Mouse (Mus musculus) ovary, adult 18-20 months (tissue): ENCODE measurements at regions not wholly inside any gene's neighbourhood (a gene's known extent, or its start where the extent isn't known, plus 50 kb on each side); places are given as distances from the start of the nearest gene placed in this dataset.
A peak's percentile ranks its signal among the peaks of the same experiment; 100 is the strongest.

ENCODE experiments used
- DNase-seq: peaks from one replicate; pipeline ENCODE4 v3.0.0; 2022; ENCODE audit warnings: low spot score, mixed read lengths

DNA sequence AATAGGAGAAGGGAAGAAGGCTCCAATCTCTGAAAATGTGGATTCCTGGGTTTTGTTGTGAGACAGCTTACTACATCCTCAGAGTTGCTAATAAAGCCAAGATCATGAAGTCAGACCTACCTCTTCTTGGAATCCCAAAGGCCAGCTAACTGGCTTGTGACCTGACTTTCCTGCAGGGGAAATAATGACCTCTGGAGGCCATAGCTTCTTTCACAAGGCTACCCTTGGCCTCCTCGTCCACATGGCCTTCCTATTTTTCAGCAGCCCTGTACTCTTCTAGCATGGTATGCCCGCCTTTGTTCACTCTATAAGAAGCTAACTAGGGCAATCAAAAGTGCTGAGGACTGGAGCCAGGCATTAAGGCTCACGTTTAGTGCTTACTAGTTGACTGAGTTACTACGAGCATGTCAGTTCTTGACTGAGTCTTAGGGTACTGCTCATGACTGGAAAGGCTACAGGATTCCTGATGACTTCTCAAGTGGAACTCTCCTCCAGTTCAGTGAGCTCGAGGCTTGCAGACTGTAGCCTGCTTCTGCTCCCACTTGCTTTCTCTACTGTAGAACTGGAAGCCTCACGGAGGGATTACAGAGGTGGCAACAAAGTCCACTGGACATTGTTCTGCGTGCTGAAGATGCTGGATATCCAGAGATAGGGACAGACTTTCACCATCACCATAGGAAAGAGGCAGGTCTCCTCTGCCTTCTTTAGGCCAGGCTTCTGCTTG, 230.8 kb upstream of the Map3k1 start:
- DNase-seq: no peak

DNA sequence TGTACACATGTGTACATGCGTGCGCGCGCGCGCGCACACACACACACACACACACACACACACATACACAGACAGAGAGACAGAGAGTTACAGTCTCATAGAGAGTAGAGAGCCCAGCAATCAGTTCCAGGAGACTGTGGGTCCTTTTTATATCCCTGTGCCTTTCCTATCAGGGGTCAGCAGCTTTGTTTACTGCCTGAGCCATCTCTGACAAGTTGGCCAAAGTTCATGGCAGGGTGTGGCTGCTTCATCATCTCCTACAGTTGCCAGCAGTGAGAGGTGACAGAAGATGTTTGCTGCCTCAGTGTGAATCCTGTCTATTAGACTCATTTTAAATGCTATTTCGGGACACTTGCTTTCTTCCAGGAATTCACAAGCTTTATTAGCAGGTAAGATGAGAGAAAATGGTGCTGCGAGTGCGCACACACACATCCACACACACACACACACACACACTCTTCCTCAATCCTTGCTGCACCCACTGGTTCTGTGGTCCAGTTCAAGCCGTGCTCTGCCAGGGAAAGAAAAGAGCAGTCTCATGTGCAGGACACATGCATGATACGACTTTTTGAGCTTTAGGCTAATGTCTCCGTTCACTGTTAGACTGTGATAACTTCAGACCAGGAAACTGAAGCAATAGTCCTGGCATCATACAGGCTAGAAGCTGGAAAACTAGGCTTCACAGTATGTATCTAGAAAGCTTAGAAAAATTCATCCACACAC, 234.9 kb upstream of the Map3k1 start:
- DNase-seq: no peak

DNA sequence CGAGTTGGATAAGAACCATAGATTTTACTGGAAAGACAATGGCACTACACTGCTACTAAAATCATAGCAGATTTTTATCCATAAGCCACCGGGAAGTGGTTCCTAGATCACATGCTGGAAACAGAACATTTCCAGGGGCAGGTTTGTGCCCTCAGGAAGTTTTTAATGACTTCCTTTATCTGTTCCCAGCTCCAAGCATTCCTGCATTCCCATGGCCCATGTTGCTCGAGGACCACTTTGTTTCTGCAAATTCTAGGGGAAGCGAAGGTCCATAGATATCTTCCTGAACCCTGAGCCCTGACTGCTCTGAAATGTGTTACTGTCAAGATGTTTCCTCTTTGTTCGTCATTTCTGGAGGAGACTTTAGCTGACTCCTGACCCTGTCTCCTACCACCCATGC, 235.6 kb upstream of the Map3k1 start:
- no peak for DNase-seq

DNA sequence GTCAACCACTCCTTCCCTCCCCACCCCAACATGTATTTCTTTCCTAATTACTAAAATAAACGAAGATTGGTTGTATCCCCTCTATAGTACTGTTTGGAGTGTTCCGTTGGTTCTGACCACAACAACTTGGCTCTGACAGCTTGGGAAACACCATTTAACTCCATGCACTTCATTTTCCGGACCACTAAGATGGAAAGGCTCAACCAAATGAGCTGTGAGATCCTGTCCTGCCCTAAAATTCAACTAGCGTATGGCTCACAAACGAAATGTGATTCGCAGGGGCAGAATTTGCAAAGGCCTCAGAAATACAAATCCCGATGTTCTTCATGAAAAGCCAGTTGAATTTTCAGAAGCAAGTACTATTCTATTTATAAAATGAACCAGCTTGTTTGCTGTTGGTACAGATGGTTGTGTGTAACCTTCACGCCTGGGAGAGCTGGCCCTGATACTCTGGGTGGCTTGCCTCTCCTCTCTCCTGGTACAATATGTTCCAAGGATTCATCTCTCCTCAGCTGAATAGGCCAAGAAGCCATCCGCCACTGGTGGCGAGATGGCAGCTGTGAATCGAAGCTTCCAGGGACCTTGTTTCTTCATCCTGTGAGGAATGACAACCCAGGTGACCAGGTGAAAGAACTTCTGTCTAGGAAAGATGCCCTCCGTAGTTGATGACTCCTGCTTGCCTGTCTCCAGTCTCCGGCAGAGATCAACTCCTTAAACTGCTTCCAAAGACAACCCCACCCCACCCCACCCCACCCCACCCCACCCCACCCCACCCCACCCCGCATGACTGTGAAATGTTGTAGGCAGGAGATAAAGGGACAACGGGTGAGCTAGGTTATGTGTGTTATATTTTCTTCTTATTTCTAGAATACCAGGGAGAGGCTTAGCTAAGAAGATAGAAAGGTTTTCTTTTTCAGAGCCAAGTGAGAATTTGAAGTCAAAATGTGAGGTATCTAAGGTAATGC, 237.7 kb upstream of the Map3k1 start:
- no peak for DNase-seq

DNA sequence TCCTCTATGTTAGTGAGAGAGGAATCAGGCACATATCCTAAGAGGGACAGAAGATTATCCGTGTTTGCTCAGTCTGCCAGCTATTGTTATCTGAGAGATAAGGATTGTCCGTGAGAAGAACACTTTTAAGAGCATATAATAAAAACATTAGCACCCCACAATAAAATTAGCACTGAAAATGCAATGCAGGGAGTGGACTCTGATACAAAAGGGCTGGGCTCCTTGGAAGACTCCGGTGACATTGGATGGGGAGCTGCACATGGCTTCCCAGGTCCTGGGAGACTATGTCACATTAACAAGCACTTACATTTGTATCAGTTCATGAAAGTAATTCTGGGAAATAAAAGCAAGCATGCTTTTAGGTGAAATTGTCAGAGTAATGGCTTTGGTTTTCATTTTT, 238.6 kb upstream of the Map3k1 start:
- no peak for DNase-seq

DNA sequence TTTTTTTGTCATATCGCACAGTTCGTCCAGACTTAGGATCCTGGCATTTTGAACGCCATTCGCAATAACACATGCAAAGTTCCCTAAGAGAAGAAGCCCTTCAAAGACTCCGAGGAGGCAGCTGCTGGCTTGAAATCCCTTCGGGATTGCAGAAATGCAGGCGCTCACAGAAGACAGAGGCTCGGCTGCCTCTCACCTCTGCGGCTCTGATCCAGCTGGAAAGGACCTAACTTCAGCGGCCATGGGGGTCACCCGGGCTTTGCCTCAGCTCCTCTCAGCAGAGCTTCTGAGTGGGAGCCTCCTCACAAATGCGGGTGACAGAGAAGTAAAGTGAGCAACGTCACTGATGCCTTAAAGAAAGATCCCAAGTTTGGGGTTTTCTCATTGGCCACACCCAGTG, 239.1 kb upstream of the Map3k1 start:
- no peak for DNase-seq

DNA sequence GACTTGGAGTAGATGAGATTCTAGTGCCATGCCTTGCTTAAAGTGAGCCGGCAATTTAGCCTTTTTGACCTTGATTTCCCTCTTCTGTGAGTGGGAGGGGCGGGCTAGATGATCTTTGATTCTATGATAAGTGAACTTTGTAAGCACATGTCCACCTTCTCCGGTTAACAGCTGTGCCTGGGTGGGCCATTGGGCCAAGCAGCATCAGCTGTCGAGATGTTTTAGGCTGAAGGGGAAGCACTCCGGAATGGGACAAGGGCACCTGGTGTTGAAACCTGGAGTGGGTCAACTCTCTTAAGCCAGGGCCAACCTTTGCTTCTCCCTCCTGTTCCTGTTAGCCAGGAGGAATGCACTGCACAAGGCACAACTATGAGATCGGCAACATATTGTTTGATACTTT, 239.5 kb upstream of the Map3k1 start:
- no peak for DNase-seq

DNA sequence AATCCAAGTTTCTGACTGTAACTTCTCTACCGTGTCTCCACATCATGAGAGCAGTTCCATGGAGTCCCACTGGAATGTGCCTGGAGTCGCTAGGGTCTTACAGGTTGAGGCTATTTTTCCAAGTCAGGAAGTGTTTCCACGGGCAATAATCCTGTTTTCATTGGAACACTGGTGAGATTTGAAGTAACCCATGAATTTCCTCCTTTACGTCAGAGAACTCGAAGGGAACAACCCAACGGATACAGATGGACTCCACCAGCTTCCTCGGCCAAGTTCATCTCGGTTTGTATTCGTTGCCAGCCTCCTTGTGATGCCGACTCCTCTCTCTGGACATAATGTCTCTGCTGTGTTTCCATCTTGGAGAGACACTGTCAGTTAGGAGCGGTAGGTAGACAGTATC, 237.4 kb upstream of the Ankrd55 start:
- DNase-seq: no peak

DNA sequence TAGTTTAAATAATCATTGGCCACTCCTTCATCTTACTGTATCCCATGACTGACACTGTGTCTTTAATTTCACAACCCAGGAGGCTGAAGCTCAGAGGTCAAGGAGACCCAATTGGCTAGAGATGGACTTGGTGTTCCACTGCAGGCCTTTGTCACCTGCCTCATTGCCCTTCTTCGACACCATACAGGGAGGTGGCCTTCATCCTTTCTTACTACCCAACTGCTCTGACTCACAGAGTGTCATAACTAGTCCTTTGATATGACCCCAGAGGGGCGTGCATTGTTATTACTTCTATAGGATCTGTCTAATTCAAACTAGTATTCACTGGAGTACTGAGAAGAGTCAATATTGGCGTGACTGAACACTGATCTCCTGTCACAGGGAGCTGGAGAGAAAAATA, 236.2 kb upstream of the Ankrd55 start:
- DNase-seq: no peak

DNA sequence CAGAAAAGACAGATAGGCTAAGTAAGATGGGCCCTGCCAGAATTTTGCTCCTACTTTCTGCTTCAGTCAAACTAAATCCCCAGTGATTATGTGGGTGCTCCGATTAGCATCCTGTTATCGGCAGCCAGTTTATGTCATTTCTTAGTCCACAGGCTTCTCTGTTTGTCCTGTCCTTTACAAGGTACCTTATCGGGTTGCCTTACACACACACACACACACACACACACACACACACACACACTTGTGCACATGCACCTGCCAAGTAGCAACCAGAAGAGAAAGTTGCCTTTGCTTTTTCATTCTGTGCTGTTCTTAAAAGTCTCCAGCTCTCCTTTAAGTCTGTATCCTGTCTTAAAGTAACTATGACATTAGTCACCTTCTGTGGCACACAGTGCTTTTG, 235.8 kb upstream of the Ankrd55 start:
- DNase-seq: no peak

DNA sequence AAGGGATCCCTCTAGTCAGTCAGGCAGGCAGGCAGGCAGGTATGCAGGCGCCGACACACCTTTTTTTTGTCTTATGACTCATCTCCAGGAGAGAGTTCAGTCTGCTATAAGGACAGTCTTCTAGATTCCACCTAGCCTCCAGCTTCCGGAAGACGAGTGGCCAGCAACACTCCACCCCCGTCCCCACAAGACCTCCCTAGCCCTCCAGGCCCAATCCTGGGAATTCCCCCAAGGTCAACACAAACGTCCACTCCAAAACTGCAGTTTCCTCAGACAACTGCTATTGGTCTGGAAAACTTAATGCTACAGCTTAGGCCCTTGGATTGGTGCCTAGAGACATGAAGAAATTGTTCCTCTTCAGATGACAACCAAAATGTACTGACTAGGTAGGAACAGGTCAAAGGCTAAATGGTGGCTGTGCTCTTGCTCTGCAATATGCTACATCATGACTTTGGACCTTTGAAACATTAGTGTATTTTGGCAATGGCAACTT, 233.3 kb upstream of the Ankrd55 start:
- no peak for DNase-seq

DNA sequence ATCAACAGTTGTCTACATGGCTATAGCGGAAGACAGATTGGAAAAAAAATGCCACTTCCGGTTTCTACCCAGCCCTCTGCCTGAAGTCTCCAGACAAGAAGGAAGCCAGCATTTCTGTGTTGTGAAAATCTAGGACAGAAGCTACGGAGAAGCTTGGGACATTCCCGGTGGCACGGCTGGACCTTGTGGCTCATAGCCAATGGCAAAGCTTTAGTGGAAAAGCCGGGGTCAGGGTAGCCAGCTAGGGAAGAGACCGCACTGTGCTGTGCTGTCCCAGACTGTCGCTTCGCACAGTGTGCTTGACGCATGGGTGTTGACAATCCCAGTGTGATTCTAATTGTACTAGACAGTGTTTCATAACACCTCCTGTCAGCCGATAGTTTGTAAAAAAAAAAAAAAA, 230.0 kb upstream of the Ankrd55 start:
- no peak for DNase-seq

- DNase-seq: no peak
These were observed 229.5 kb upstream of the Ankrd55 start for GRCm38 (mm10) chr13:112058771-112059170.

DNA sequence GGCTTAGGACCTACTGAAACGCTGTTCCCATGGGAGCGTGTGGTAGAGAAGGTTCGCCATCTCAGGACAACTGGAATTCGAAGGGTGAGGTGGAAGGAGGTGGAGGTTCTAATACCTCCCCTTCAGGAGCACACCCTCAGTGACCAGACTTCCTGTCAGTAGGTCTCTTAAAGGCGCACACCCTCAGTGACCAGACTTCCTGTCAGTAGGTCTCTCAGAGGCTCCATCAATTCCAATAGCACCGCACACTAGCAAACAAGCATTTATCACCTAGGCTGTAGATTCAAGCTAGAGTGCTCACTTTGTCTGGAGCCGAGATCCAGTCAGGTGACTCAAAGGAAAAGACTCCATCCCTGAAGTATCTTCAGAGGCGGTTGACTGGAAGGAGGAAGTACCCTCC, 226.2 kb upstream of the Ankrd55 start:
- no peak for DNase-seq

DNA sequence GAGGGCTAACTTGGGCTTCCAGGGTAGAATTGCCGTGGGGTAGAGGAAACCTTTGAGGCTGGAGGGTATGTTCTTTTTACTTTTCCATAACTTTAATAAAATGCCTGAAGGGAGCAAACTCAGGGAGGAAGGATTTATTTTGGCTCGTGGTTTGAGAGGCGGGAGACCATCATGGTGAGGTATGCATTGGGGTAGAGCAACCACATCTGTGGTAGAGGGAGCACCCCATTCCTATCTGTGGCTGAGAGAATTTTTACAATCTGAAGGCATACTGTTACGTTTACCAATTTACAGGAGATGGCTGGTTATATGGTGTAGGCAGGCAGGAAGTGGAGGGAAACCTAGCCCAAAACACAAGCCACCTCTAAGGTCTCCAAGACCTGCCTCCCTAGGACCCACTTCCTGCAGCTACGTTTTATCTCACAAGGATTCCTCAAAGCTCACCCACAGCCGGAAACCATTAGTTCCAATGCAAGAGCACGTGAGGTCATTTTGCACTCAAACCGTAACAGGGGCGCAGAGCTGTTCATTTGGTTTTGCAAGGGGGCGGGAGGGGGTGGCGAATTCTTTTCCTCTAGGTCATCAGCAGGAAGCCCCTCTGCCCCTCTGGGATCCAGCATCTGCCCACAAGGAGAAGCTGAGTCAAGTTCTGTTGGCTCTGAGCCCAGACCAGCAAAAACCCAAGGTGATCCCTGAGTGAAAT, 224.7 kb upstream of the Ankrd55 start:
- DNase-seq: no peak

DNA sequence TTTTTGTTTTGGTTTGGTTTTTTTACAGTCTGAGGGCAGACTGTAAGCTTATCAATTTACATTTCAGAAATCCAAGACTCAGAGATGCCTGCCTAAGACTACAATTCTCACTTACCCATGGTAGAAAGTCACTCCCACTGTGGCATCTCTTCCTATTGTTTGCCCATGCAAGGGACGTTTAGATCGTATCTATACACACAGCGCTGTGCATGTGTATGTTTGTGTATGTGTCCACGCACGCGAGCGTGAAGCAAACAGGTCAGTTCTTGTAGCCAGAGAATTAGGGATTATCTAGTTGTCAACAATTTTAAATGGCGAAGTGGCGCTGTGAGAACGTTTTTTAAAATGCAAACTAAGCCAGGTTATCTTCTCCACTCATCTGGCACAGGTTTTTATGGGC, 223.6 kb upstream of the Ankrd55 start:
- DNase-seq: no peak

- DNase-seq: peak; percentile 83
These were observed 221.0 kb upstream of the Ankrd55 start for GRCm38 (mm10) chr13:112067066-112067847.

GRCm38 (mm10) chr13:112070757-112071156, 217.5 kb upstream of the Ankrd55 start:
- DNase-seq: no peak

DNA sequence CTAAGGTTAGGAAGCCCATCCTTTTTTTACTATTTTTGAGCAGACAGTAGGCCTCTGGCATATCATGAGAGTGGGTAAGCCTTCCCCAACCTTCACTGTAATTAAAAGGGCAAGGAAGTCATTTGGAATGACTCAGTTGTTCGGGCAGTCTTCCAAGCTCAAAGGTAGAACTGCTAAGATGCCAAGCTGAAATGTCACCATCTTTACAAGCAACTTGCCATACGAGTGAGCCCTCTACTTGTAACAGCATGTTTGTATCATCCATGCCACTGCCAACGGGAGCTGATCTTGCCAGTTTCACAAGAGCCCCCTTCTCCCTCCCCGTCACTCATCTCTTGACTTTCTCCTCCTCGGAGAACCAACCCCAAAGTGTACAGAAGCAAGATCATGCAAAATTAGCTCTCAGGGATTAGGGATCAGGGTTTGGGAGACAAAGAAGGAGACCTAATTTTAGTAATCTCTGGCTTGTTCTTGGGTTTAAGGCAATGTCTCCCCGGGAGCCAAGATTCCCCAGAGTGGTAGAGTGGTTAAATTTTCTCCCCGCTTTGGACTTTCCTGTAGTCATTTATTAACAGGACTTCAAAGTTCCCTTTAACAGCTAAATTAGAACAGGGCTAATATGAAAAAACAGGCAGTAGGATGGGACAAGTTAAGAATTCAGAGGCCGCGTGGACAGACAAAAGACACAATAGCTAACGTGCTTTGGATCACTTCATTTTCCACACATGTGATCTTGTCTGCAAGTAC, 216.9 kb upstream of the Ankrd55 start:
- DNase-seq: no peak

GRCm38 (mm10) chr13:112071956-112072314, 216.3 kb upstream of the Ankrd55 start:
- no peak for DNase-seq
